Mouse (Mus musculus) forebrain, embryonic 14.5 days (tissue): ENCODE measurements around the gene Map3k5. TPM values are rescaled to one million over a fixed set of nuclear protein-coding genes. Genes with fewer than 3 reads are reported as not detected.

Experiments
- ATAC-seq: fragments of 200-750 bp; cut with Nextera tagmentation; 2 replicates; pipeline ENCODE4 v1.8.0; 2017; ENCODE audit warnings: mild to moderate bottlenecking, moderate library complexity
- DNase-seq: peaks from one replicate; pipeline ENCODE4 v3.0.0-alpha.2; 2015; ENCODE audit warnings: low spot score
- H3K27ac ChIP-seq: fragments of 300-500 bp; sonication (generic); 2 replicates; pipeline ENCODE4 v1.5.1; 2014; ENCODE audit warnings: low read depth, mild to moderate bottlenecking, control low read depth, low read length, moderate library complexity
- H3K27me3 ChIP-seq: fragments of 300-500 bp; sonication (generic); replicated peaks from 2 replicates; pipeline ENCODE4 v1.6.1; 2014; ENCODE audit warnings: low read length, control low read depth, mixed read lengths; ENCODE audit not compliant: control insufficient read depth, insufficient read depth
- H3K36me3 ChIP-seq: fragments of 300-500 bp; sonication (generic); 2 replicates; pipeline ENCODE4 v1.6.1; 2014; ENCODE audit warnings: low read length, control low read depth; ENCODE audit not compliant: control insufficient read depth, insufficient read depth
- H3K4me1 ChIP-seq: fragments of 300-500 bp; sonication (generic); 2 replicates; pipeline ENCODE4 v1.6.1; 2014; ENCODE audit warnings: antibody characterized with exemption, low read length, control low read depth; ENCODE audit not compliant: control insufficient read depth, insufficient read depth
- H3K4me2 ChIP-seq: fragments of 300-500 bp; sonication (generic); 2 replicates; pipeline ENCODE4 v1.6.1; 2014; ENCODE audit warnings: mild to moderate bottlenecking, control low read depth, low read length
- H3K4me3 ChIP-seq: fragments of 300-500 bp; sonication (generic); 2 replicates; pipeline ENCODE4 v1.5.1; 2014; ENCODE audit warnings: low read depth, low read length, control low read depth
- H3K9ac ChIP-seq: fragments of 300-500 bp; sonication (generic); 2 replicates; pipeline ENCODE4 v1.6.1; 2014; ENCODE audit warnings: mild to moderate bottlenecking, low read length, control low read depth, moderate library complexity
- H3K9me3 ChIP-seq: fragments of 300-500 bp; sonication (generic); replicated peaks from 2 replicates; pipeline ENCODE4 v1.6.1; 2016; ENCODE audit warnings: low read length, control low read depth, mixed read lengths; ENCODE audit not compliant: control insufficient read depth
- WGBS: fragments of 180-500 bp; shearing (Covaris S2); extraction: QIAGEN DNeasy Blood & Tissue Kit; methylation state at CpG from one replicate; pipeline ENCODE4 v1.1.7; 2014; 5-methylcytosine and 5-hydroxymethylcytosine counted together
- polyA plus RNA-seq: library from polyadenylated mRNA; unstranded; fragments of >200 nt; fragmentation: Nextera tagmentation; extraction: Ambion mirVana; gene quantifications from 2 replicates; pipeline ENCODE4 v1.2.1, GENCODE M21; 2014

Map3k5 gene
- polyA plus RNA-seq, 1 experiment from 2014 or later = 0.72 TPM

DNA sequence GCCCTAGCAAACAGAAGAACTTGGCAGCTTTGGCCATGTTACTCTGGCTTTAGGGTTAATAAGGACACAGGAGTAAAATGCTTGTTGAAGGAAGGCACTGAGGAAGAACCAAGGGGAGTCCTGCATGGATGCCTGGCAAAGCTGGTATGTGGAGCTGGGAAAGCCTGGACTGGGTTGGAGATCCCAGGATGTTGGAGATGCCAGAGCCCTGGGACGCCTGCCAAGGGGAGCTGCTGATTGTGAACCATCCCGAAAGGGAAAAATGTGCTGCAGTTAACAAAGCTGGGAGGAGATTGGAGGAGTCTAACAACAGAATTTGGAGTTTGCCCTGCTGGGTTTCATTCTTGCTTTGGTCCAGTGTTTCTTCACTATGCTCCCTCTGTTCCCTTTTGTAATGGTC, 97.7 kb downstream of the Map3k5 start:
- H3K9ac ChIP-seq = no peak overlapping the region
- 62% methylated on average over 2 of the region's 2 CpGs for WGBS
- H3K27ac ChIP-seq = no peak overlapping the region
- no peak overlapping the region for H3K4me3 ChIP-seq
- peak; percentile 50 for DNase-seq
- H3K36me3 ChIP-seq = no peaks in the 10 kb centered on the region
- H3K27me3 ChIP-seq = no peaks in the 10 kb centered on the region
- ATAC-seq = no peak
- no peak overlapping the region for H3K4me2 ChIP-seq
- H3K9me3 ChIP-seq = no peaks in the 10 kb centered on the region
- no peaks in the 10 kb centered on the region for H3K4me1 ChIP-seq

GRCm38 (mm10) chr10:20036375-20036774, 102.1 kb downstream of the Map3k5 start:
- Histone ChIP-seq H3K4me3 (no peak overlapping the region), H3K9me3 (no peaks in the 10 kb centered on the region), H3K9ac (no peak overlapping the region), H3K4me1 (no peaks in the 10 kb centered on the region), H3K36me3 (no peaks in the 10 kb centered on the region), H3K27me3 (no peaks in the 10 kb centered on the region), H3K4me2 (no peak overlapping the region), H3K27ac (no peak overlapping the region)
- ATAC-seq = no peak
- no peak for DNase-seq
- WGBS = 81% methylated on average over 2 of the region's 2 CpGs

GRCm38 (mm10) chr10:20036846-20037245, 102.6 kb downstream of the Map3k5 start:
- H3K36me3 ChIP-seq = no peaks in the 10 kb centered on the region
- H3K9me3 ChIP-seq = no peaks in the 10 kb centered on the region
- no peak overlapping the region for H3K27ac ChIP-seq
- no peak overlapping the region for H3K9ac ChIP-seq
- no peaks in the 10 kb centered on the region for H3K4me1 ChIP-seq
- no peak overlapping the region for H3K4me2 ChIP-seq
- ATAC-seq (no peak), DNase-seq (no peak)
- 82% methylated on average over 7 of the region's 7 CpGs for WGBS
- no peaks in the 10 kb centered on the region for H3K27me3 ChIP-seq
- H3K4me3 ChIP-seq = no peak overlapping the region

- Histone ChIP-seq H3K36me3 (no peaks in the 10 kb centered on the region), H3K4me1 (no peaks in the 10 kb centered on the region), H3K9ac (no peak overlapping the region), H3K9me3 (no peaks in the 10 kb centered on the region), H3K4me2 (no peak overlapping the region), H3K4me3 (no peak overlapping the region), H3K27ac (no peak overlapping the region), H3K27me3 (no peaks in the 10 kb centered on the region)
- no peak for ATAC-seq
- 96% methylated on average over 3 of the region's 3 CpGs for WGBS
- DNase-seq = no peak
These were observed 105.3 kb downstream of the Map3k5 start for GRCm38 (mm10) chr10:20039531-20039930.

DNA sequence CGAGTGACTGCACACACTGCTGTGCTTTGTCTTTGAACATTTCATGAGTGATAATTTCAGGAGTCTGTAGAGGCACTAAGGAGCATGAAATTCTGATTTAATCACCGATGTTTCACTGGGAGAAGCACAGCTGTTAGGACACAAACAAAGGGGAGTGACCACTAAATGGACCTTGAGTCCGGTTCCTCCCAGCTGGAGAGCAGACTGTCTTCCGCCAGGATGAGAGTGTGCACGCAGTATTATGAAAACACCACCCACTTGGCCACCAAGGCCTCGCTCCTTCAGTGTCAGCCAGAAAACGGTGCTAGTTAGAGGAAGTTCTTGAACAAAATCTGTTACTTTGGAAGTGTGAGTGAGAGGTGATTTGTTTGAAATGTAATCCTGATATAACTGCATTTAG, 105.8 kb downstream of the Map3k5 start:
- Histone ChIP-seq H3K27ac (no peak overlapping the region), H3K4me3 (no peak overlapping the region), H3K9me3 (no peaks in the 10 kb centered on the region), H3K9ac (no peak overlapping the region), H3K27me3 (no peaks in the 10 kb centered on the region), H3K36me3 (no peaks in the 10 kb centered on the region), H3K4me1 (no peaks in the 10 kb centered on the region), H3K4me2 (no peak overlapping the region)
- ATAC-seq = no peak
- 71% methylated on average over 7 of the region's 7 CpGs for WGBS
- DNase-seq = no peak

DNA sequence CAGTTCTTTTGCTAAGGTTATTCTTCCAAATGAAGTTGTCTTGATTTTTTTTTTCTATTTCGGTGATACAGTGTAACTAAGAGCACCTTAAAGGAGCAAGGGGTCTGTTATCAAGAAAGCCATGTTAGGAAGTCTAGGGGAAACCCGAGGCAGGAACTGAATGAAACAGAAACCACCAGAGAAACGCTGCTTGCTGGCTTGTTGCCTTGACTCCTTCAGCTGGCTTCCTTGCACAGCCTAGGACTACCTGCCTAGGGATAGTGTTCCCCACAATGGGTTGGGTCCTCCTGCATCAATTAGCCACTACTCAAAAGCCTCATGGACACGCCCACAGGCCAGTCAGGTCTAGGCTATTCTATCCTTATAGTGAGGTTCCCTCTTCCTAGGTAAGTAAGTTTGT, 106.4 kb downstream of the Map3k5 start:
- 84% methylated on average over 4 of the region's 4 CpGs for WGBS
- Histone ChIP-seq H3K4me1 (no peaks in the 10 kb centered on the region), H3K4me2 (no peak overlapping the region), H3K36me3 (no peaks in the 10 kb centered on the region), H3K9ac (no peak overlapping the region), H3K9me3 (no peaks in the 10 kb centered on the region), H3K27me3 (no peaks in the 10 kb centered on the region), H3K4me3 (no peak overlapping the region), H3K27ac (no peak overlapping the region)
- ATAC-seq (no peak), DNase-seq (no peak)

GRCm38 (mm10) chr10:20042081-20042480, 107.8 kb downstream of the Map3k5 start:
- Histone ChIP-seq H3K9me3 (no peaks in the 10 kb centered on the region), H3K4me1 (no peaks in the 10 kb centered on the region), H3K4me3 (no peak overlapping the region), H3K9ac (no peak overlapping the region), H3K4me2 (no peak overlapping the region), H3K36me3 (no peaks in the 10 kb centered on the region), H3K27ac (no peak overlapping the region), H3K27me3 (no peaks in the 10 kb centered on the region)
- DNase-seq (no peak), ATAC-seq (no peak)
- 97% methylated on average over 8 of the region's 8 CpGs for WGBS

DNA sequence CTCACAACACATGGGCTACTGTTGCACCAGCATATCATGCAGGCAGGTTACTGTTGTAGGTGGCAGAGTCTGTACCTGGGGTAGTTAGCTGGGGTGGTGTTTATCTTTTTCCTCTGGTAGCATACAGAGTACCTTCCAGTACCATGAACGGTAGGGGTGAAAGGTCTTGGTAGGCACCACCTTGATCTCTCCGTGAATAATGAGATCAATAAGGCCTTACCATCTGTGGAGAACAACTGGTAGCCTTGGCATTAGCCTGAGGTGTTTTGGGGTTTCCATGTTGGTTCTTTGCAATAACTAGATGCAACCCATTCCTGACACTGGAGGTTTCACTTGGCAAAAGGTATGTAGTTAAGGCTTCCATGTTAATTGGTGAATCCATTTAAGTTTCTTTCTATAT, 109.8 kb downstream of the Map3k5 start:
- Histone ChIP-seq H3K4me1 (no peaks in the 10 kb centered on the region), H3K9ac (no peak overlapping the region), H3K27ac (no peak overlapping the region), H3K4me3 (no peak overlapping the region), H3K4me2 (no peak overlapping the region), H3K36me3 (no peaks in the 10 kb centered on the region), H3K27me3 (no peaks in the 10 kb centered on the region), H3K9me3 (no peaks in the 10 kb centered on the region)
- 92% methylated on average over 2 of the region's 2 CpGs for WGBS
- ATAC-seq (no peak), DNase-seq (no peak)

DNA sequence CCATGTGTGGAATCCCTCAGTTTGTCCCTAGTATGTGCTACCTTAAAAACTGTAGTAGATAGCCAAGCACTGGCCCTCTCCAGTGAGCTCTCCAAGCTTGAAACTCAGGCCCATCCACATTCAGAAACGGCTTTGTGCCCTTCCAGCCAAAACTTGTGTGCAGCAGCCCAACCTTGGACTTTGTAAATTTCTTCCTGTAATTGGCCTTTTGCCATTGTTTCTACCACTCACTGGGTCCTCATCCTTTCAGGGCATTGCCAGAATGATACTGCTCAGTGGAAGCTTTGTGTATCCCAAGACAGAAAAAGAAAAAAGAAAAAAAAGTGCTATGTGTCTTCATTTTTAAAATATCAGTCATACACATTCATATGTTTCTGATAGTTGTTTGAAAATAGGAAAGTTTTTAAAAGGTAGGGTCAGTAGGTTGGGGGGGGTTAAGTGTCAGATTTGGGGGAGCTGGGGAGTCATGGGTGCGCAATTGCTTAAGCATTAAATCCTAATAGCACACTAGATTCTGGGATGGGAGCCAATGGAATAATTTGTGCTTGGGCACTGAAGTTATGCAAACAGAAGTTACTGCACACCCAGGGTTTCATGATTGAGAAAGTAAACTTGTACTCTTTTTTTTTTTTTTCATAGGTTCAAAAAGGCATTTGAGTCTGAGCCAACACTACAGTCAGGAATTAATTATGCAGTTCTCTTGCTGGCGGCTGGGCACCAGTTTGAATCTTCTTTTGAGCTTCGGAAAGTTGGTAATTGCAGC, 111.6 kb downstream of the Map3k5 start:
- Histone ChIP-seq H3K36me3 (no peaks in the 10 kb centered on the region), H3K27me3 (no peaks in the 10 kb centered on the region), H3K4me1 (no peaks in the 10 kb centered on the region), H3K4me2 (no peak overlapping the region), H3K9ac (no peak overlapping the region), H3K9me3 (no peaks in the 10 kb centered on the region), H3K4me3 (no peak overlapping the region), H3K27ac (no peak overlapping the region)
- ATAC-seq = peak; percentile 40; the same call in 1 of the 2 replicates
- peak; percentile 83 for DNase-seq
- WGBS = 38% methylated on average over 4 of the region's 4 CpGs
